Mouse (Mus musculus) lung, embryonic 16.5 days (tissue): ENCODE measurements around the gene Rgs3. TPM values are rescaled to one million over a fixed set of nuclear protein-coding genes. Genes with fewer than 3 reads are reported as not detected.

Experiments
- ATAC-seq: fragments of 200-750 bp; cut with Nextera tagmentation; 2 replicates; pipeline ENCODE4 v1.8.0; 2017; ENCODE audit warnings: low read depth, mild to moderate bottlenecking, moderate library complexity
- H3K27ac ChIP-seq: fragments of 300-500 bp; sonication (generic); 2 replicates; pipeline ENCODE4 v1.5.1; 2014; ENCODE audit warnings: mild to moderate bottlenecking, control low read depth, low read length
- H3K27me3 ChIP-seq: fragments of 300-500 bp; sonication (generic); 2 replicates; pipeline ENCODE4 v1.6.1; 2014; ENCODE audit warnings: low read depth, low read length, mixed read lengths; ENCODE audit not compliant: control insufficient read depth, insufficient read depth
- H3K36me3 ChIP-seq: fragments of 300-500 bp; sonication (generic); 2 replicates; pipeline ENCODE4 v1.6.1; 2014; ENCODE audit warnings: low read length; ENCODE audit not compliant: control insufficient read depth, insufficient read depth
- H3K4me1 ChIP-seq: fragments of 300-500 bp; sonication (generic); replicated peaks from 2 replicates; pipeline ENCODE4 v1.6.1; 2014; ENCODE audit warnings: low read length, mixed read lengths; ENCODE audit not compliant: control insufficient read depth, insufficient read depth
- H3K4me2 ChIP-seq: fragments of 300-500 bp; sonication (generic); 2 replicates; pipeline ENCODE4 v1.6.1; 2014; ENCODE audit warnings: low read depth, low read length, control low read depth
- H3K4me3 ChIP-seq: fragments of 300-500 bp; sonication (generic); 2 replicates; pipeline ENCODE4 v1.5.1; 2014; ENCODE audit warnings: mild to moderate bottlenecking, low read length, control low read depth
- H3K9ac ChIP-seq: fragments of 300-500 bp; sonication (generic); 2 replicates; pipeline ENCODE4 v1.6.1; 2014; ENCODE audit warnings: low read length, control low read depth
- H3K9me3 ChIP-seq: fragments of 300-500 bp; sonication (generic); 2 replicates; pipeline ENCODE4 v1.6.1; 2016; ENCODE audit warnings: low read length; ENCODE audit not compliant: control insufficient read depth
- WGBS: fragments of 180-500 bp; shearing (Covaris S2); extraction: QIAGEN DNeasy Blood & Tissue Kit; methylation state at CpG from one replicate; pipeline ENCODE4 v1.1.7; 2014; 5-methylcytosine and 5-hydroxymethylcytosine counted together
- polyA plus RNA-seq: library from polyadenylated mRNA; unstranded; fragments of >200 nt; fragmentation: Nextera tagmentation; extraction: Ambion mirVana; gene quantifications from 2 replicates; pipeline ENCODE4 v1.2.1, GENCODE M21; 2015

Rgs3 gene
- polyA plus RNA-seq, 1 experiment from 2014 or later: 57.4 TPM

GRCm38 (mm10) chr4:62567696-62568095, 8.0 kb downstream of the Rgs3 start:
- H3K9me3 ChIP-seq: no peaks in the 10 kb centered on the region
- no peak overlapping the region for H3K9ac ChIP-seq
- WGBS: 83% methylated on average over 6 of the region's 6 CpGs
- no peak overlapping the region for H3K27ac ChIP-seq
- ATAC-seq: no peak
- H3K4me3 ChIP-seq: no peak overlapping the region
- H3K36me3 ChIP-seq: no peaks in the 10 kb centered on the region
- peaks cover 10% of the 10 kb centered on the region; the same call in 1 of the 2 replicates for H3K4me1 ChIP-seq
- H3K4me2 ChIP-seq: no peak overlapping the region
- no peaks in the 10 kb centered on the region for H3K27me3 ChIP-seq

- H3K9ac ChIP-seq: no peak overlapping the region
- no peaks in the 10 kb centered on the region for H3K9me3 ChIP-seq
- no peak overlapping the region for H3K4me3 ChIP-seq
- H3K4me2 ChIP-seq: no peak overlapping the region
- H3K36me3 ChIP-seq: no peaks in the 10 kb centered on the region
- H3K27me3 ChIP-seq: no peaks in the 10 kb centered on the region
- 72% methylated on average over 1 of the region's 1 CpGs for WGBS
- H3K27ac ChIP-seq: no peak overlapping the region
- peaks cover 10% of the 10 kb centered on the region; the same call in 1 of the 2 replicates for H3K4me1 ChIP-seq
- no peak for ATAC-seq
Observed at GRCm38 (mm10) chr4:62568359-62568758, 8.7 kb downstream of the Rgs3 start.

- Histone ChIP-seq H3K4me3 (no peak overlapping the region), H3K4me1 (peaks cover 10% of the 10 kb centered on the region; the same call in 1 of the 2 replicates), H3K27ac (peak overlapping the region; percentile 22; the same call in 1 of the 2 replicates), H3K9me3 (no peaks in the 10 kb centered on the region), H3K27me3 (no peaks in the 10 kb centered on the region), H3K36me3 (no peaks in the 10 kb centered on the region), H3K4me2 (no peak overlapping the region), H3K9ac (no peak overlapping the region)
- 66% methylated on average over 5 of the region's 5 CpGs for WGBS
- ATAC-seq: 0 out of 2 replicates have a peak, but pooled peaks have one; percentile 41
Observed at GRCm38 (mm10) chr4:62569603-62570002, 10.0 kb downstream of the Rgs3 start.

- H3K4me1 ChIP-seq: peaks cover 10% of the 10 kb centered on the region; the same call in 1 of the 2 replicates
- no peaks in the 10 kb centered on the region for H3K36me3 ChIP-seq
- H3K4me2 ChIP-seq: no peak overlapping the region
- no peaks in the 10 kb centered on the region for H3K27me3 ChIP-seq
- no peaks in the 10 kb centered on the region for H3K9me3 ChIP-seq
- H3K4me3 ChIP-seq: no peak overlapping the region
- 39% methylated on average over 5 of the region's 5 CpGs for WGBS
- peak; percentile 77 for ATAC-seq
- H3K9ac ChIP-seq: no peak overlapping the region
- H3K27ac ChIP-seq: peak overlapping the region; percentile 22
Observed at GRCm38 (mm10) chr4:62570029-62570428, 10.4 kb downstream of the Rgs3 start.

GRCm38 (mm10) chr4:62582365-62583264, 23.0 kb downstream of the Rgs3 start:
- WGBS: 12% methylated on average over 18 of the region's 18 CpGs
- Histone ChIP-seq H3K4me2 (peak overlapping the region; percentile 73), H3K4me3 (peak overlapping the region; percentile 55), H3K9ac (peak overlapping the region; percentile 68), H3K27me3 (peaks cover 21% of the 10 kb centered on the region), H3K9me3 (no peaks in the 10 kb centered on the region), H3K4me1 (peaks cover 16% of the 10 kb centered on the region), H3K36me3 (no peaks in the 10 kb centered on the region), H3K27ac (peak overlapping the region; percentile 59; the same call in 1 of the 2 replicates)
- ATAC-seq: peak; percentile 75

GRCm38 (mm10) chr4:62583265-62584092, 23.8 kb downstream of the Rgs3 start:
- peak overlapping the region; percentile 55 for H3K4me3 ChIP-seq
- H3K36me3 ChIP-seq: no peaks in the 10 kb centered on the region
- 3% methylated on average over 37 of the region's 42 CpGs for WGBS
- H3K27me3 ChIP-seq: peaks cover 21% of the 10 kb centered on the region
- H3K9ac ChIP-seq: peak overlapping the region; percentile 68
- ATAC-seq: peak; percentile 92
- H3K4me2 ChIP-seq: peak overlapping the region; percentile 73
- peak overlapping the region; percentile 59 for H3K27ac ChIP-seq
- H3K4me1 ChIP-seq: peaks cover 16% of the 10 kb centered on the region
- H3K9me3 ChIP-seq: no peaks in the 10 kb centered on the region

- H3K9me3 ChIP-seq: no peaks in the 10 kb centered on the region
- H3K36me3 ChIP-seq: no peaks in the 10 kb centered on the region
- no peak overlapping the region for H3K9ac ChIP-seq
- H3K27ac ChIP-seq: no peak overlapping the region
- WGBS: 71% methylated on average over 8 of the region's 8 CpGs
- H3K4me1 ChIP-seq: peaks cover 28% of the 10 kb centered on the region
- no peak overlapping the region for H3K4me2 ChIP-seq
- no peak for ATAC-seq
- peaks cover 18% of the 10 kb centered on the region for H3K27me3 ChIP-seq
- H3K4me3 ChIP-seq: no peak overlapping the region
Observed at GRCm38 (mm10) chr4:62587067-62587466, 27.4 kb downstream of the Rgs3 start.

- H3K27me3 ChIP-seq: no peaks in the 10 kb centered on the region
- no peak overlapping the region for H3K9ac ChIP-seq
- 78% methylated on average over 1 of the region's 1 CpGs for WGBS
Observed at GRCm38 (mm10) chr4:62590878-62591277, 31.2 kb downstream of the Rgs3 start.

GRCm38 (mm10) chr4:62591326-62591725, 31.7 kb downstream of the Rgs3 start:
- 4% methylated on average over 11 of the region's 11 CpGs for WGBS
- Histone ChIP-seq H3K27ac (peak overlapping the region; percentile 30; the same call in 1 of the 2 replicates), H3K4me2 (peak overlapping the region; percentile 41)

More at GRCm38 (mm10) chr4:62590878-62591277, 31.2 kb downstream of the Rgs3 start:
- no peak for ATAC-seq
- Histone ChIP-seq H3K4me2 (no peak overlapping the region), H3K9me3 (no peaks in the 10 kb centered on the region), H3K4me1 (peaks cover 12% of the 10 kb centered on the region), H3K36me3 (no peaks in the 10 kb centered on the region), H3K27ac (peak overlapping the region; percentile 16; the same call in 1 of the 2 replicates), H3K4me3 (no peak overlapping the region)

More at GRCm38 (mm10) chr4:62591326-62591725, 31.7 kb downstream of the Rgs3 start:
- peak; percentile 43; the same call in 1 of the 2 replicates for ATAC-seq
- Histone ChIP-seq H3K4me3 (no peak overlapping the region), H3K4me1 (peaks cover 12% of the 10 kb centered on the region), H3K9ac (peak overlapping the region; percentile 42; the same call in 1 of the 2 replicates), H3K27me3 (no peaks in the 10 kb centered on the region), H3K9me3 (no peaks in the 10 kb centered on the region), H3K36me3 (no peaks in the 10 kb centered on the region)
